Mouse (Mus musculus) gastrocnemius, postnatal 14 days (tissue): Measurements from ENCODE around the gene Sergef. TPM values are rescaled to one million over a fixed set of nuclear protein-coding genes. Genes with fewer than 3 reads are reported as not detected.

Experiments
- DNase-seq: peaks from one replicate; pipeline ENCODE4 v3.0.0; 2021; ENCODE audit warnings: mixed read lengths
- intact Hi-C: fragments of 180-260 bp; cut with DNase I; formaldehyde crosslinking; loops from one replicate; pipeline ENCODE4 v1.15.1; 2025; ENCODE audit warnings: low total_unique reads
- total RNA-seq, 2 experiments: library from RNA; stranded (reverse); gene quantifications; 2 replicates each; pipeline ENCODE4 v1.2.3; 2021

Sergef gene
- total RNA-seq, 2 experiments from 2014 or later = 3.6 to 4.7 TPM

DNA sequence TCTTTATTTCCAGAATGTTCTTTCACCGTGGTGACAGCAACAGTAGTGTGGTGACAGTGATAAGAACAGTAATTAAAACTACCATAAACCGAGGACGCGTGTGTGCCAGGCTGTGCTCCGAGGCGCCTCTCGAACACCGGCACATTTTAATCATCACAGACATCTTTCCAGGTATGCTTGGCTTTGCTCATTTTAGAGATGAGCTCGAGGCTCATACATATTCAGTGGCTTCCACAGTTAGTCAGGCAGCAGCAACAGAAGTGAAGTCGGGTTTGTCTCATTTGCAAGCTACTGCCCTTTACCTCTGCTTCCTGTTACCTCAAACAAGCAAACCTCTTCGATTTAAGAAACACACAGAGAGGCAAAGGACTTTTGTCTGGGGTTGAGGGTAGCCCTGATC, 120.5 kb downstream of the Sergef start:
- DNase-seq = no peak
- intact Hi-C loops = no loop called here

DNA sequence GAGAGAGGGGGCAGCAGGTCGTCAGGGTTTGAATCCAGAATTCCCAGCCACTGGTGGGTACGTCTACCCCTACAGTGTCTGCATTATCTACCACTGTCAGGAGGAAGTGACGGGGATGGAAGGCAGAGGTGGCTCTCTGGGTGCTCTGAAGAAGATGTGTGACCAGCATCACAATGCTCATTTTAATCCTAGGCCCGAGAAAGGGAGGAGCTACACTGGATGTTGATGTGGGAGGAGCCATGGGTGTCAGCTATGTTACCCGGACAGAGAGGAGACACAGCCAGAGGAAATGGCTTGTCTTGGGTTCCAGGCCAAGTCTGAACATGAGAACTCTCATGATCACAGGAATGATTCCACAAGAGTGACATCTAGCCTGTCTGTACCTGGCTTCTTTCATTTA, 122.4 kb downstream of the Sergef start:
- intact Hi-C loops = no loop called here
- no peak for DNase-seq

DNA sequence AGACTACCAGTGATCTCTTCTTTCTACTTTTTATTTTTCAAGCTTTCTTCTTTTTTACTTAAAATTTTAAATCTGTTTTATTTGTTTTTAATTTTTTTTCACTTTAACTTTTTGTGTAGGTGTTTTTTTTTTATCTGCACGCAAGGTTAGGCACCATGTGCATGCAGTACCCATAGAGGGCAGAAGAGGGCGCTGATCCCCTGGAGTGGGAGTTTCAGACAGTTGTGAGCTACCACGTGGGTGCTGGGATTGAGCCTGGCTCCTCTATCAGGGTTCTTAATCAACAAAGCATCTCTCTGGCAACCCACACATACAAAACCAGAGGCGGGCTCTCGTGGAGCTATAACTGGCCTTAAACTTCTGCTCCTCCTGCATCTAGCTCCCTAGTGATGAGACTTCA, 123.6 kb downstream of the Sergef start:
- DNase-seq = no peak
- intact Hi-C loops = no loop called here

DNA sequence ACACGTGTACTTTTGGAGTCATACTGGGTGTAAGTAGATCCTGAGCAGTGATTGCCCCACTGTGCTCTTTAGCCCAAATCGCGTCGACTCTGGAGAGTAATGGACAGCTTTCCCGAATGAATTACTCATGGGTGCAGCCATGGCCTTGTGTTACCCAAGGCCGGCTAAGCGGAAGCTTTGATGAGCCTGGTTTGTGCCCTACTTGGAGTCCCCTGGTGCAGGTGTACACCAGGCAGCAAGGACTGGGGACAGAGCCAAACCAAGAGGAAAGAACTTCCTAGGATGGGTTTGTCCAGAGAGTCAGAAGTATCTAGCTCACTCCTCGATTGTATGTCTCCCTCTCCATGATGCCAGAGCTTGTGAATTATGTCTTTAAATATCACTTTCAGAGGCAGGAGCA, 124.6 kb downstream of the Sergef start:
- intact Hi-C loops = no loop called here
- no peak for DNase-seq

DNA sequence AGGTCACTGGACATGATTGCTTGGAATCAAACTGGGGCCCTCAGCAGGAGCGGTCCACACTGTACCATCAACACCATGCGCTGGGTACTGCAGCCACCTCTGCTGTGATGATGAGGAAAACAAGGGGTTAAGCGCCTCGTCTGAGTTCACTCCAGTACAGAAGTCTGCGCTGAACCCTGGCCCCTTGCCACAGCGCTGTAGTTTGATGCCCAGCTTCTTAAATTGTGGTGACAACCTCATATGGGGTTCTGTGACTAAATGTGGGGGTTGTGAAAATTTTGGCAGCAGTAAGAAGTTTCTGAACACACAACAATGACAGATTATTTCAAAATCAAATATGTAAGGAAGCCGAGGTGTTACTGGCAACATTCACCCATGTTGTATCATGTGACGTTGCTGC, 126.0 kb downstream of the Sergef start:
- intact Hi-C loops = no loop called here
- no peak for DNase-seq

DNA sequence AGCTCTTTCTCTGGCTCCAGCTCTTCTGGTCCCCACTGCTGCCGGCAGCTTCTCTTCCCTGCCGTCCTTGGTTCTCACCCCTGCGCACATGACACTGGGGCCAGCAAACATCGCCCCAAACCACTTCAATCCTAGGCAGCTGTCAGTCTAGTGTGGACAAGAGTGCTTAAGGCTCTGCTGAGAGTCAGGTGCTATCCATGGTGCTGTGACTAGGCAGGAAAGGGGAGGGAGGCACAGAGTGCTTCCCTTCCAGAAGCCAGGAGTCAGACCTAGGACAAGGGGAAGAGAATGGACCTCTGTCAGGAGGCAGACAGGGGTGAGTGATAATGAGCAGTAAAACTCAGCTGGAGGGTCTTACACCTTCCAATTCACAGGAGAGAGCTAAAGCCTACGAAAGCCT, 126.8 kb downstream of the Sergef start:
- no peak for DNase-seq
- intact Hi-C loops = no loop called here

DNA sequence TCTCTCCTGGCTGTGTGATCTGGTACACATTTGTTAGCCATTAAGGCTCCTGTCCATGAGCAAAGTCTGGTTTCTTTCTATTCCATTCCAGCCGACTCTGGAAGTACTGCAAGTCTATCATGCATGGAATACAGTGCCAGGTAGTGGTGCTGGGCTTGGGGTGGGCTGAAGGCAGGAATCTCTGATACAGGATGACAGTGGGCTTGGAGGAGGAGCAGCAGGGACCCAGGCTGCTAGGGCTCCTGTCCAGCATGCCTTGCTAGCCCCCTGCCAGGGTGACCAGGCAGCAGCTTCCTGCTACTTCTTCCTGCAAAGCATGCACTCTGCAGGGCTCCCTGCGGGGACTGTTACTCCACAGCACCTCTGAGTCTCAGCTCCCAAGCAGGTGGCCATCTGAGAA, 128.8 kb downstream of the Sergef start:
- intact Hi-C loops = no loop called here
- DNase-seq = no peak

DNA sequence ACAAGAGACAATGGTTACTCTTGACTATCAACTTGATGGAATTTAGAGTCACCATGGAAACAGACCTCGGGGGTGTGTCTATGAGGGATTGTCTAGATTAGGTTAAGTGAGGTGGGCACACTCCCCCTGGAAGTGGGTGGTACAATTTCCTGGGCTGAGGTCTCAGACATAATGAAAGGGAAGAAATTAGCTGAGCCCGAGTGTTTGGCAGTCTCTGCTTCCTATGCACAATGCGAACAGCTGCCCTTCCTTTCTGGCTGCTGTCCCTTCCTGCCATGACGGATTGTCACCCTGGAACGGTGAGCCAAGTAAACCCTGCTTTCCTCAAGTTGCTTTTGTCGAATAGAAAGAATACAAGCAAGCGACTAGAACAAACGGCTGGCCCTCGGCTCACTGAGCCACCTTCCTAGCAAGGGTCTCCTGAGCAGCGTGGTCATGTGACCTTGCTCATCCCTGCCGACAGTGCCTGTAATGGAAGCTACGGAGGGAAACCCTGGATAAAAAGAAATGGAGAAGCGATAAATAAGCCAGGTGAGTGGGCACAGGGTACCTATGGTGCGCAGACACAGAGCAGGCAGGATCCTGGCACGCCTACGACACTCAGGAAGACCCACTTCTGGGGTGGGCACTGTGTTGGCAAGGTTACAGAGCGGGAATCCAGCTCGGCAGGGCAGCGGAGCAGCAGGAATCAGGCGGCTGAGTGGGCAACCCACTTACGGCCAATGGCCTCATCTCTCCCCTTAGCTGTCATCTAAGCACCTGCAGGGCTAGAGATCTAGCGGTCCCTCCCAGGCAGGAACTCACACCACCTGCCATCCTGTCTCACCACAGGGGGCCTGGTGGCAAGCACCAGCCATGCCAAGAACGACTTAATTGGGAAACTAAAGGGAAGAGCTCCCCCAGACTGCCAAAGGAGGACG, 130.0 kb downstream of the Sergef start:
- no peak for DNase-seq
- intact Hi-C loops = no loop called here

DNA sequence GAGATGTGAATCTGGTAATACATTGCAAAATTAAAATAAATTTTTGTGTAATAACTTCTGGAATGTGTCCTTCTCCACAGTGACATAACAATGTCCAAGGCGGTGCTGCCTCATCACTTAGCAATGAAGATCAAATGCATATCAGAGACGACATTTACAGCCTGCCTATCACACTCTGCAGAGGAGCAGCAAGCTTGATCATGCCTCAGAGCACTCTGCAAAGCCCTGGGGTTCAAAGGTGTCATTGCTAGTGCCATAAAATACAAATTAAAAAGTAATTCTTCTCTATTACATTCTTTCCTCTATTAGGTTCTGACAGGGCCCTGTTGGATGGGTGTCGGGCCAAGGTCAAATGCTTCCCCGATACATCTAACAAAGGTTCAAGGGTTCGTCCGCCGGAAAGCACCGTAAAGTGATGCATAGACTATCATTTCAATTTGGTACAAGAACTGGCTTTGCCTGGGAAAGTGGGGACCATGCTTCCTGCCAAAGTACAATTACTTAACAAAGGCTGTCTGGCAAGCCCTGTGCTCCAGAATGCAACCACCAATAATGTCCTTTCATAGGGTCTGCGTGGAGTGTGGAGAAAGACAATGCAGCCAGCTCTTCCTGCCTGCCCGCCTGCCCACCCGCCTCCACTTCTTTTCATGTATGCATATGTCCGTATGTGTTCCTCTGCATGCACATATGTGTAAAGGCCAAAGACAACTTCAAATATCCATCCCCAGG, 130.9 kb downstream of the Sergef start:
- intact Hi-C loops = no loop called here
- DNase-seq = no peak

DNA sequence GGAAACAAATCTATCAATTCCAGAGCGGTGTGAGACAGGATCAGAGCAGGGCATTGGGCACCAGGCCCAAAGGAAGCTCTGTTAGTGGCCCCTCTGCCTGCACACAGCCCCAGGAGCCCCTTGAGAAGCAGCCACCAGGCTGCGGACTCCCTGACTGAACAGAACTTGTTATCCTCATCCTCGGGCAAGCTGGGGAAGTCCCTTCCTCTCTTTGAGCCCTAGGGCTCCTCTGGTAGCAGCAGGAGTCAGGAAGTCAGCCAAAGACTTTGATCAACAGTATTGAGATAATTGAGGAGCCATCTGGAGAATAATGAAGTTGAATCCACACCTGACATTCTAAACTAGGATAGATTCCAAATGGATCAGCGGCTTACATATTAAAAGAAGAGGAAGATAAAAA, 135.4 kb downstream of the Sergef start:
- intact Hi-C loops = no loop called here
- no peak for DNase-seq

DNA sequence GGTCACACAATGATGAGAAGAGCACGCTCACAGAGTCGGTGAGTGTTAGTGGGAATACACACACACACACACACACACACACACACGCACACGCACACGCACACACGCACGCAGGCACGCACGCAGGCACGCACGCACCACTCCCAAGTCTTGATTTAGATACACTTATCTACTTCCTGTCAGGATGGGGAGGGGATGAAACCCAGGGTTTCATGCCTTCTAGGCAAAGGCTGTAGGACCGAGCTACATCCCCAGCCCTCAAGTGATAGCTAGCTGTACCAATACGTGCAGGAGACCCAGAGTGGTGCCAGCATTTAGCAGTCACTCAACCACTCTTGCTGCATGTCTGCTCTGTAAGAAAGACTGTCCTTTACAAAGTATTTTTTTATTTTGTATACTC, 137.0 kb downstream of the Sergef start:
- no peak for DNase-seq
- intact Hi-C loops = no loop called here

DNA sequence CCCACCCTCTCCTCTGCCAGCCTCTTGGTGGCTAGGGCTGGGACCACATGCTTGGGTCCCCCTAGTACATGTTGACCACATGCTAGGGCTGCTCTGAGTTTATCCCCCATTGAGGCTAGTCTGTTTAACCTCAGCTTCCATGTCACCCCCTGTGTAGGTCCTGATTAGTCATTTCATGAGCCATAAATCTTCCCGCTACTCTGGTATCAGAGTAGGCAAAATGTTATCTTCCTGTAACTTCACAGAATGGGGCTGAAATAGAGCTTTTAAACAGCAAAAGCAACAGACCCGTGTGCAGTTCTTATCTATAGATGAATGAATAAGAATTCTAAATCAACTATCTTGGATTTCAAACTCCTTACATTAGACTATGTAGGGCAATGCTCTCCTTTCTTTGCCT, 138.1 kb downstream of the Sergef start:
- intact Hi-C loops = no loop called here
- DNase-seq = no peak

DNA sequence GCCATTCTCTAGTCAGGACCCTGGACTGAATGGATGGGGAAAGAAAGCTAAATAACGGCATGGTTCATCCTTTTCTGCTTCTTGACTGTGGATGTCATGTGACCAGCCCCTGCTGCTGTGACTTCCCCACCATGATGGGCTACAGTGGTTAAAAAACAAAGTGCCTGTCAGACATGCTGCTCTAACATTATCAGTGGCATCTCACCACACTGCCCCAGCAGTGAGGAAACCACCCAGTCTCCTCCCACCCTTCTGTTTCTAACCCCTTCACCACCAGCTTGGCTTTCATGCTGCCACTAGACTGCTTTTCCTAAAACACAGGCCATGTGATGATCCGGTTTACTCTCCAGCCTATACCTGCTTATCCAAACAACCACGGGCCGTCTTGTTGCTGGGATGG, 140.0 kb downstream of the Sergef start:
- DNase-seq = no peak
- intact Hi-C loops = no loop called here

DNA sequence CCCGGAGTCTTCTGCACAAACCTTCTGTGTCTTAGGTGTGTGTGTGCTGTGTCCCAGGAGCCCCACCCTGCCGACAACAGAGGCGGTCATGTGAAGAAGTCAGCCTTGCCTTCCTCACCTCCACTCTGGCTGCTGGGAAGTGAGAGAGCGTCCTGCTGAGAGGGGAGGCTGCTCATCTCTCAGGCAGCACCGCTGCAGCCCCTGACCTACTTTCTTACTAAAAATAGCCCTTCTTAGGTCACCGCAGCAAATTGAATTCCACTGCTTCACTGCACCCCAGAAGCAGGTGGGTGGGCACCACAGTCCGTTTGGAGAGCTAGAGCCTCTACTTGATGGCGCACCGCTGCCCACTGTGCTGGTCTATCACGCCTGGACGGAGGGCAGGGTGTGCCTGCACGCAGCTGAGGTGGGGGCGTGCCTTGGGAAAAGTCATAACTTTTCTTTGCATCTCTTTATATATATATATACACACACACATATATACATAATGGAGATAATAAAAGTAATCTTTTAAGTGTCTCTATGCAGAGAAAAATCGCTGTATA, 147.4 kb downstream of the Sergef start:
- intact Hi-C loops = no loop called here
- DNase-seq = no peak

DNA sequence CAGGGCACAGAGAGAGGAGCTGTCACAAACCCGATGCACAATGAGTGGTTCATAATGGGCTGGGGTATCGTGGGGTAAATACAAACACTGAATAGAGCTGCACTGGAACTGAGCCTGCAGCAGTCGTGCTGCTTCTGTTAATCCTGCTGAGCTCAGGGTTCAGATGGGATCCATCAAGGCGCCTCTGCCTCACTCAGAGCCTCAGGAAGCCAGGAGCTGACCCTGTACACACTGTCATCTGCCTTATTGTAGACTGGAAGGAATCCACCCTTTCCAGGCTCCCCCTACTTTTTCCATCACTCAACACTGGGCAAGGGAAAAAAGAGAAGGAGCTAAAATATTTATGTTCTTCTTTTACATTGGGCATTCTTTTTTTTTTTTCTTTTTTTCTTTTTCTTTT, 152.3 kb downstream of the Sergef start:
- intact Hi-C loops = no loop called here
- no peak for DNase-seq

DNA sequence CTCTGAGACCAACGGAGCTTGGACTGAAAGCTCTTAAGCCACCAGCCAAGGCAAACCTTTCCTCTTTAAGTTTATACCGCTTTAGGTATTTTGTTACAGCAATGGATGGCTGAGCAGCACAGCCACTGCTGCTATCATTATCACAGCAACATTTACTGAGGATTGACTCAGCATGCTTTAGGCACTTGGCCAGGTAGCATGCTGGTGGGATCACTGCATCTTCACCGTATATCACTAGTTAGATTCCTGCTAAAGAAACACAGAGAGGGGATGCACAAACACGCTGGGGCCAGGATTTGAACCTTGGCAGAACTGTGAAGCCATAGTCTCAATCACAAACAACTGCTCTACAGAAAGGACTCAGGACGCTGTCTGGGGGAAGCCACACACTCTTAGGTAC, 152.8 kb downstream of the Sergef start:
- intact Hi-C loops = no loop called here
- no peak for DNase-seq

DNA sequence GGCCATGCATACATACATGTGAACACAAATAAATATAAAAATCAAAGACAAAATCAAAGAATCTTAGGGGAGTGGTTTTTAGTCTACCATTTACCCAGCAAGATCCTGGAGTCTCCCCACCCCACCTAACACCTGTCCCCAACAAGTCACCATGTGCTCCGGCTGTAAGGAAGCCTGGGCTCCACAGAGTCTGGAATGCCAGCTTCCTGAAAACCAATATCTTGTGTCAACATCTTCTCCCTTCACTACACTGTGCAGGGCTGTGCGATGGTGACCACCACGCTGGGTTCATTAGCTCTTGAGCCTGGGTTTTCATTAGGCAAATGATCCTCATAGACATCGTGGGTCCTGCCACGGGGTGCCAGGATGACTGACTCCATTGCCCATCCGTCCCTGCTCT, 155.4 kb downstream of the Sergef start:
- intact Hi-C loops = no loop called here
- DNase-seq = no peak

DNA sequence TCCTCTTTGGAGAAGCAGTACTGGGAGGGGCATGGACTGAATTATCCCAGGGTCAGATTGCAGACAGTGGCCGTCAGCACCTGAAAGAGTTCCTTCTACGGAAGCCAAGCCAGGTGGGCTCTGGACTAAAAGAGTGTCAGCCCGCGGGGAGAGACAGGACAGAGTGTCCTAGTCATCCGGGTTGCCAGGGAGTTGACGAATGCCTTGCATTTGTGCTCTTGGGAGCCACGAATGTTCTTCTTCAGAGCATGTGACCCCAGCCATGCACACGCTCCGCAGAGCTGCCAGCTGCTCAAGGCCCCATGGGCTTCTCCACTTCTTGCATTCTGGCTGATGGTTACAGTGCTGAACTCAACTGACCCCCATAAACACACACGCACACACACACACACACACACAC, 156.6 kb downstream of the Sergef start:
- peak; percentile 22 for DNase-seq
- intact Hi-C loops = no loop called here

DNA sequence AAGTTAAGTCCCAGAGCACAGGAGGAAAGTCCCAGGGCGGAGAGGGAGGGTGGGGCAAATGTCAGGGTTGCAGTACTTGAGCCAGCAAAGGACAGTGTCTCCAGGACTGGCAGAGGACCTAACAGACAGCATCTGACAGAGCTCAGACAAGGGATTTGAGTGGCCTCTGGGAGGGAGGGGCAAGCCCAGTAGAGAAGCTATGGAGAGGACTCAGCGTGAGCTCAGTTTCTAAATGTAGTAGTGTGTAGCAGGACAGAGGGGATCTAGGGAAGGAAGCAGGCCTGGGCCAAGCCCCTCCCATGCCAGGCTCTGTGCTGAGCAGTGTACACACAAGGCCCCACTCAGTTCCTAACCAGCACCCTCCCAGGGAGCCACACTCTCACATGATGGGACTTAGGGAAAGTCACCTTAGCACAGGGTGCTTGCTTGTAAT, 157.5 kb downstream of the Sergef start:
- intact Hi-C loops = no loop called here
- DNase-seq = peak; percentile 46

DNA sequence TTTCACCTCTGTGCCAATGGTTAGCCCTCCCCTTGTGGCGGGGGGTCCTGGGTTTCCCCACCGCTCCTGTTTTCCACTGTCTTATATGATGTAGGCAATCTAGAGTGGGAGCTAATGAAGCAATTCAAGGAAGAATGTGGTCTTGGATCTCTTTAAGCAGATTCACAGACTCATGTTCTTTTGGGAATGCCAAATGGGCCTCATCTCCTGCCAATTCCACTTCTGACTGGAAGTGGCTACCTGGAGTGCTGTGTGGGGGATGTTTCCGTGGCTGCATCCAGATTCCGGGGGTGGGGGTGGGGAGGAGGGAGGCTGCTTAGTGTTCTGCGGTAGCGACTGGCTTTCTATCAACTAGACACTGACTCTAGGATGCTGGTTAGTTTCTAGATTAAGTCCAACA, 159.8 kb downstream of the Sergef start:
- DNase-seq = no peak
- intact Hi-C loops = no loop called here

DNA sequence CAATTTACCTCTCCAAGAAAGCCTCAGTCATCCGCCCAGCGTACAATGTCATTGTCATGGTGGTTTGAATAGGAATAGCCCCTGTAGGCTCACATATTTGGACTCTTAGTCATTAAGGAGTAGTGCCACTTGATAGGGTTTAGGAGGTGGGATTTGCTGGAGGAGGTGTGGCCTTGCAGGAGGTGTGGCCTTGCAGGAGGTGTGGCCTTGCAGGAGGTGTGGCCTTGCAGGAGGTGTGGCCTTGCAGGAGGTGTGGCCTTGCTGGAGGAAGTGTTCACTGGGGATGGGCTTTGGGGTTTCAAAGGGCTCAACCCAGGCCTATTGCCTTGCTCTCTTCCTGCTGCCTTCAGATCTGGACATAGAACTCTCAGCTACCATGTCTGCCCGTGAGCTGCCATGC, 162.2 kb downstream of the Sergef start:
- no peak for DNase-seq
- intact Hi-C loops = no loop called here
